Mouse (Mus musculus) lung, adult 2 months (tissue): ENCODE measurements around the gene Slc16a9. TPM values are rescaled to one million over a fixed set of nuclear protein-coding genes. Genes with fewer than 3 reads are reported as not detected.

Experiments
- DNase-seq: peaks from one replicate; pipeline ENCODE4 v3.0.0; 2022
- H3K4me1 ChIP-seq: fragments of 200-500 bp; 2 replicates; pipeline ENCODE4 v1.6.1; 2011; ENCODE audit warnings: low read length; ENCODE audit not compliant: control insufficient read depth, insufficient read depth
- H3K4me3 ChIP-seq: fragments of 200-500 bp; replicated peaks from 2 replicates; pipeline ENCODE3; 2011; ENCODE audit warnings: low read depth, mild to moderate bottlenecking, control low read depth, low read length; ENCODE audit errors: extremely low read depth
- CTCF ChIP-seq: fragments of 200-500 bp; IDR thresholded peaks from 2 replicates; pipeline ENCODE4 v1.5.1; 2011; ENCODE audit warnings: mild to moderate bottlenecking, low read length, control low read depth; ENCODE audit not compliant: insufficient read depth
- POLR2A ChIP-seq: fragments of 200-500 bp; IDR thresholded peaks from 2 replicates; pipeline ENCODE4 v1.6.1; 2011; ENCODE audit warnings: low read depth, mild to moderate bottlenecking, control low read depth, low read length, borderline replicate concordance; ENCODE audit errors: extremely low read depth
- WGBS: fragments of 180-500 bp; shearing (Covaris S2); methylation state at CpG from one replicate; pipeline ENCODE4 v1.1.7; 2018; 5-methylcytosine and 5-hydroxymethylcytosine counted together
- polyA plus RNA-seq: library from polyadenylated mRNA; depleted of rRNA; stranded (reverse); fragments of >200 nt; gene quantifications from 2 replicates; pipeline ENCODE4 v1.2.3, GENCODE M21; 2012

Gene Slc16a9
- polyA plus RNA-seq, 1 experiment, result 53.2 TPM

DNA sequence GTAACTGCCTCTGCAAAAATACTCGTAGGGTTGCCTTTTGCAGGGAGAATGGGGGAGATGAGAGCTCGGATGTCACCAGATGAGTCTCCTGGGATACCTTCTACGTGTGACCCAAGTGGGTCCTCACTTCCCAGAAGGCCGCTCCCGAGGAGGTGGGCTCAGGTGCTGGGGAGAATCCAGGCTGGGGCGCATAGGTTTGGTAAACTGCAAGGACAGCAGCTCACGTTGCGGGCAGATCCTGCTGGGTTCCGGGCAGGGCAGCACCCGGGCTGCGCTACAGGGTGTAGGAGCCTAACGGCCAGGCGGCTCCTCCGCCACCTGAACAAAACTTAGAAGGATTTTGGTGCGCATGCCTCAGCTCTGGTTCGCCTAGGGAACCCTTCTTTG is 652 bp downstream of the Slc16a9 start:
- DNase-seq, result no peak

DNA sequence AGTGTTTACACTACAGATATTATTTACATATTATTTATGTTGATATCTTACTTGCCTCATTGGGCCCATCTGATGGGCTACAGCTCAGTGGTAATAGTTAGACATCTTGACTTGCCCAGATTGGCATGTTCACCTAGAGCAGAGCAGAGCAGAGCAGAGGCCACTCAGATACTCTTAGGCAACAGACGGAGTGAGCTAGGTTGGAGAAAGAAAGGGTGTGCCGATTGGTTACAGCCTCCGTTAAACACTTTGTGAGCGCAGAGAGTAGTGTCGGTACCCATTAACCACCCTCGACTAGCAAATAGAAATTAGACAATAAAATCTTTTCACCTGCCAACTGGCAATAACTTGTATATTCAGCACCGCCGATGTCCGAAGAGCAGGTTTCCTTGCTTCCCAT is 1.2 kb downstream of the Slc16a9 start:
- DNase-seq, result no peak
- TF ChIP-seq POLR2A (no peak), CTCF (no peak)
- Histone ChIP-seq H3K4me3 (peak overlapping the region; percentile 88), H3K4me1 (peaks cover 8% of the 10 kb centered on the region)
- WGBS, result 34% methylated on average over 9 of the region's 9 CpGs

More for the DNA sequence above, 652 bp downstream of the Slc16a9 start:
- TF ChIP-seq POLR2A (no peak), CTCF (no peak)
- Histone ChIP-seq H3K4me1 (peaks cover 8% of the 10 kb centered on the region), H3K4me3 (peak overlapping the region; percentile 88)
- 2% methylated on average over 16 of the region's 16 CpGs for WGBS

DNA sequence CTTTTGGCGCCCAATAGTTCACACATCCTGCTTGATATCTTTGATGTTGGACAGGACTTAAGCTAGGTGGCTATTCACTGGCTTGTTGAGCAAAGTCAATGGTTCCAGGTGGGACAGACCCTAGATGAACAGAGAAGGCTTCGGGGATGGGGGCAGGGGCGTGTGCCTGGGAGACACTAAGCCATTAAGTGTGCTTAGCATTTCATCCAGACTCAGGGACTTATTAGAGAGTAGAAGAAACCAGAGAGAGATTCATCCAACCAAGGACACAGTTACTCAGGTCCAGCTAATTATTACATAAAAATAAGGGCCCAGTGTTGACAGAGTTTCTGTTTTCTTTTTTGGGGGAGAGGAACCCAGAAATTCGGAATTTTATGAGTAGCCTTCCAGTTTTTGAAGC is 5.5 kb downstream of the Slc16a9 start:
- DNase-seq, result no peak
- Histone ChIP-seq H3K4me3 (no peak overlapping the region), H3K4me1 (peaks cover 10% of the 10 kb centered on the region)
- WGBS, result 75% methylated on average over 4 of the region's 4 CpGs
- TF ChIP-seq POLR2A (no peak), CTCF (no peak)

DNA sequence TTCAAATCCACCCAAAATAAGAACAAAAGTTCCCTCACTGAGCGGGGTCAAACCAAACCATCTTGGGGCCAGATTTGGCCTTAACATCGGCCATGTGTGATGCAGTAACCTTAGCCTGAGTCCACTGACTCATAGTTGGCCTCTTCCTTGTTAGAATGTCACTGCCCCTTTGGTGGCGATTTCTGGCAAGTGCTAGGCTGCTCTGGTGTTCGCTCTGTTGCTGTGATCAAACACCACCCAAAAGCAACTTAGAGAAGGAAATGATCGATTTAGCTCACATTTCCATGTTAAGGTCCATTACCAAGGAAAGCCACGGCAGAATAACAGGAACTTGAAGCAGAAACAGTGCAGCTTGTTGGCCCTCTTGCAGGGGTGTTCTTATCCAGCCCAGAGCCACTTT is 5.9 kb downstream of the Slc16a9 start:
- H3K4me3 ChIP-seq, result no peak overlapping the region
- no peak for DNase-seq
- TF ChIP-seq CTCF, result no peak
- TF ChIP-seq POLR2A, result no peak
- WGBS, result 46% methylated on average over 6 of the region's 6 CpGs
- peaks cover 10% of the 10 kb centered on the region for H3K4me1 ChIP-seq

DNA sequence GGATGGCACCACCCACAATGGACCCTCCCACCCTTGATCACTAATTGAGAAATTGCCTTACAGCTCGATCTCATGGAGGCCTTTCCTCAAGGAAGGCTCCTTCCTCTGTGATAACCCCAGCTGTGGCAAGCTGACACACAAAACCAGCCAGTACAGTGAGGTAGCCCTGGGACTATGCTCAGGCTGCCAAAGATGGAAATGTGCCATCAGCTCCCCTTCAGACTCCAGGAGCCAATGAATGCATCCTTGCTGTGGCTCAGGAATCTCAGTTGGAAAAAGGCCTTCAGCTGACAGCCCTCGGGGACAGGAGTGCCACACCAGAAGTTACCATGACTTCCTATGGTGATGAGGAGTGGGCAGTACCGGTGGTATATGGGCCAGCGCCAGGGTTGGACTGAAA is 9.8 kb downstream of the Slc16a9 start:
- DNase-seq, result no peak
- Histone ChIP-seq H3K4me1 (peaks cover 23% of the 10 kb centered on the region), H3K4me3 (no peak overlapping the region)
- TF ChIP-seq CTCF, result no peak
- TF ChIP-seq POLR2A, result no peak
- WGBS, result 60% methylated on average over 4 of the region's 4 CpGs

- WGBS, result 89% methylated on average over 15 of the region's 15 CpGs
- Histone ChIP-seq H3K4me3 (no peak overlapping the region), H3K4me1 (peaks cover 18% of the 10 kb centered on the region)
- TF ChIP-seq POLR2A (no peak), CTCF (no peak)
- DNase-seq, result no peak
These were observed 10.8 kb downstream of the Slc16a9 start for GRCm38 (mm10) chr10:70255601-70256210.

GRCm38 (mm10) chr10:70257029-70257428 is 12.1 kb downstream of the Slc16a9 start:
- H3K4me1 ChIP-seq, result peaks cover 13% of the 10 kb centered on the region

DNA sequence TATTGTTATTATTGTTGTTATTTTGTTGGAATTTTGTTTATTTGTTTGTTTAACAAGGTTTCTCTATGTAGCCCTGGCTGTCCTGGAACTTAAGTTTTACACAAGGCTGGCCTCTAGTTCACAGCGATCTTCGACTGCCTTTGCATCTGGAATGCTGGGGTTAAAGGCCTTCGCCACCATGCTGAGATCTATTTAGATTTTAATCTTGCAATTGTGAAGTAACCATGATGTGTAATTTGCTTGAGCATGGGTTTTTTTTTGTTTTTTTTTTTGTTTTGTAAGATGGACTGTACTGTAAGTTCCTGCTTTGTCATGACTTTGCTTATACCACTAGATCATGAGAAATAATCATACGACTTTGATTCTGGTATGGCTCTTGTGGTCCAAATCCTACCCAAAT is 16.0 kb downstream of the Slc16a9 start:
- Histone ChIP-seq H3K4me1 (peaks cover 19% of the 10 kb centered on the region), H3K4me3 (no peak overlapping the region)
- WGBS, result 87% methylated on average over 4 of the region's 4 CpGs
- TF ChIP-seq CTCF (no peak), POLR2A (no peak)
- DNase-seq, result no peak

More at GRCm38 (mm10) chr10:70257029-70257428, 12.1 kb downstream of the Slc16a9 start:
- DNase-seq, result no peak
- WGBS, result 25% methylated on average over 4 of the region's 4 CpGs
- no peak for TF ChIP-seq POLR2A
- TF ChIP-seq CTCF, result no peak
- no peak overlapping the region for H3K4me3 ChIP-seq

- no peak for DNase-seq
- 88% methylated on average over 3 of the region's 3 CpGs for WGBS
These were observed 17.2 kb downstream of the Slc16a9 start for GRCm38 (mm10) chr10:70262051-70262450.

DNA sequence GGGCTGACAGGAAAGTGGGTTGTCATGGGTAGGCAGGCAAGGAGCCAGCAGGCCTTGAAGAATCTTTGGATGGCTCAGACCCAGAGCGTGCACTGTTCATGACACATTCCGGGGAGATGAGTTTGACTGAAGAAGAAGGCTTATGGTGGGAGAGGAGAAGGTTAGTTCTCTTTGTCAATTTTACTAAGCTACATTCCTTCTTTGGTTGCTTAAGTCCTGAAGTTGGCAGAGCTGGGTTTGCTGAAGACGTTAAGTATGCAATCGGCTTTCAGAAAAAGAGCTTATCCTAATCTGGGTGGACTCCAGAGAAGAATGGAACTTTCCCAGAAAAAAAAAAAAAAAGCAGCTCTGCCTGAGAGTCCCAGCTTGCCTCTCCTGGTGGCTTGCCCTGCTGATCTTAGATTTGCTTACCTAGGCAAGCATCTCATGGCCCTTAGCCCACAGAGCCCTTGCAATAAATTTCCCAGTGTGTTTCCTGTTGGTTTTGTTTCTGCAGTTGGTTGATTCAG is 18.8 kb downstream of the Slc16a9 start:
- no peak for DNase-seq
- Histone ChIP-seq H3K4me3 (no peak overlapping the region), H3K4me1 (peaks cover 9% of the 10 kb centered on the region)
- 45% methylated on average over 4 of the region's 4 CpGs for WGBS
- TF ChIP-seq CTCF (no peak), POLR2A (no peak)

More at GRCm38 (mm10) chr10:70262051-70262450, 17.2 kb downstream of the Slc16a9 start:
- TF ChIP-seq POLR2A, result no peak
- TF ChIP-seq CTCF, result no peak
- peaks cover 19% of the 10 kb centered on the region for H3K4me1 ChIP-seq
- H3K4me3 ChIP-seq, result no peak overlapping the region
